Mouse (Mus musculus): ENCODE data around the gene Ryr3.

GRCm38 (mm10) chr2:112806015-112806414 lies 410.9 kb downstream of the Ryr3 start:
- TF ChIP-seq ZNF384 (IDR thresholded peaks at IDR 0.05; ENCODE audit: low read depth, low read length) (no peak), MAFK (IDR thresholded peaks at IDR 0.05; ENCODE audit: insufficient read depth, low read depth, low read length) (no peak), HCFC1 (IDR thresholded peaks at IDR 0.05; ENCODE audit: borderline replicate concordance, insufficient read depth, low read length) (no peak), CHD2 (IDR thresholded peaks at IDR 0.05; ENCODE audit: low read depth, low read length) (no peak), ZC3H11A (IDR thresholded peaks at IDR 0.05; ENCODE audit: borderline replicate concordance, low read depth, low read length) (no peak)
